Comparison of ENCODE assay signal across 23 mouse cellular contexts in the genomic region with DNA sequence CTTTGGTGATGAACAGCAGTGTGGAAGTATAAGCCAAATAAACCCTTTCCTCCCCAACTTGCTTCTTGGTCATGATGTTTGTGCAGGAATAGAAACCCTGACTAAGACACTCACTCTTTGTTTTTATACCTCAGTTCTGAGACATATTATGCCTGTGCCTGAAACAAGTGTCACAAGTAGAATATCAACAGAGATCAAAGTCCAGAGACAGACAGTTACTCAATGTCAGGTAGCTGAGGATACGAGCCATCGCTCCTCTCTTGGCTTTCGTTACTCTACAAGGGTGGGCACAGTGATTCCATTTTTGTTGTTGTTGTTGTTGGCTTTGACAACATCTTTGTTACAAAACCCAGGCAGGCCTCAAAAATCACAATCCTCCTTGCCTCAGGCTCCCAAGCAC. TPM values are rescaled to one million over a fixed set of nuclear protein-coding genes. Genes with fewer than 3 reads are reported as not detected.
DNase-seq lines count a peak whose midpoint lies in the region; ATAC-seq and TF ChIP-seq lines count a peak whose summit lies in the region.
"Had no signal": no experiment of that assay in that cellular context is flagged by ENCODE, and none has a peak within 500 bp of the region (broad histone marks: within the 10 kb centered on the region; RNA-seq: fewer than 3 reads in every experiment).

No protein-coding gene starts in this region.

- H3K79me2 ChIP-seq in liver, adult 2 months (ENCODE audit: control insufficient read depth, insufficient read depth, low read length) = peaks cover 5% of the 10 kb centered on the region; the same call in 1 of the 2 replicates

- no peak for TF ChIP-seq POLR2A in kidney, adult 2 months (IDR thresholded peaks at IDR 0.05; ENCODE audit: low read depth, low read length)
- TF ChIP-seq POLR2A in liver, adult 2 months (IDR thresholded peaks at IDR 0.05; ENCODE audit: extremely low read depth, insufficient read depth, low read length) = no peak

- no peaks in the 10 kb centered on the region for H3K36me3 ChIP-seq in kidney, adult 2 months (ENCODE audit: control insufficient read depth, insufficient read depth, low read length)
- no peaks in the 10 kb centered on the region for H3K36me3 ChIP-seq in kidney, embryonic 16.5 days (ENCODE audit: insufficient read depth, low read length)
- no peaks in the 10 kb centered on the region for H3K36me3 ChIP-seq in liver, adult 2 months (ENCODE audit: control insufficient read depth, insufficient read depth, low read length)
- H3K36me3 ChIP-seq: G1E had no signal

- WGBS in kidney, adult 2 months = 64% methylated on average over 3 of the region's 3 CpGs
- 93% methylated on average over 3 of the region's 3 CpGs for WGBS in kidney, embryonic 16.5 days
- 28% methylated on average over 3 of the region's 3 CpGs for WGBS in liver, adult 2 months

- DNase-seq in kidney, adult 2 months = peak; percentile 58
- DNase-seq in kidney, adult 9 months = peak; percentile 60
- no peak for DNase-seq in kidney, adult 18-20 months
- peak; percentile 72 for DNase-seq in liver, adult 2 months (ENCODE audit: extremely low read depth, low read depth, low spot score)
- DNase-seq in liver = no peak
- DNase-seq: adrenal gland, adult 2 months; adrenal gland, adult 8-10 months; adrenal gland, postnatal 10 days; adrenal gland, postnatal 14 days; adrenal gland, postnatal 25 days; adrenal gland, postnatal 36 days; B cell, adult 2 months; cerebellum, adult 11 months; cerebellum, adult 11-12 months; cerebellum, adult 18-20 months had no signal

- H3K4me2 ChIP-seq in kidney, embryonic 16.5 days (replicated peaks; ENCODE audit: low read depth, low read length) = no peak overlapping the region

- no peak for ATAC-seq in kidney, embryonic 16.5 days (ENCODE audit: low FRiP score, low TSS enrichment)
- ATAC-seq: activated CD4-positive, CD25-positive, alpha-beta regulatory T cell, adult 4 months; CD4-positive, CD25-positive, alpha-beta regulatory T cell, adult 4 months; Patski had no signal

- no peaks in the 10 kb centered on the region for H3K27me3 ChIP-seq in kidney, adult 2 months (replicated peaks; ENCODE audit: control insufficient read depth, insufficient read depth, low read length)
- H3K27me3 ChIP-seq in kidney, embryonic 16.5 days (ENCODE audit: insufficient read depth, low read length) = no peaks in the 10 kb centered on the region
- no peaks in the 10 kb centered on the region for H3K27me3 ChIP-seq in liver, adult 2 months (ENCODE audit: control insufficient read depth, insufficient read depth, low read length)
- H3K27me3 ChIP-seq: CH12.LX, Patski had no signal

- no peak overlapping the region for H3K4me3 ChIP-seq in kidney, adult 2 months (ENCODE audit: insufficient read depth, low read depth, low read length)
- no peak overlapping the region for H3K4me3 ChIP-seq in kidney, embryonic 16.5 days (ENCODE audit: low read length)
- no peak overlapping the region for H3K4me3 ChIP-seq in liver, adult 2 months (ENCODE audit: insufficient read depth, low read depth, low read length)

- H3K9ac ChIP-seq in kidney, embryonic 16.5 days (replicated peaks; ENCODE audit: low read length) = no peak overlapping the region
- no peak overlapping the region for H3K9ac ChIP-seq in liver, adult 2 months (ENCODE audit: low read depth, low read length)

- H3K27ac ChIP-seq in kidney, adult 2 months (ENCODE audit: insufficient read depth, low read depth, low read length) = peak overlapping the region; percentile 4; the same call in 1 of the 2 replicates
- H3K27ac ChIP-seq in kidney, embryonic 16.5 days (ENCODE audit: low read length) = no peak overlapping the region
- H3K27ac ChIP-seq in liver, adult 2 months (replicated peaks; ENCODE audit: insufficient read depth, low read depth, low read length) = peak overlapping the region; percentile 23

- TF ChIP-seq CTCF in kidney, adult 2 months (conservative IDR thresholded peaks at IDR 0.05; ENCODE audit: insufficient read depth, insufficient read length, low read depth, low read length) = no peak
- TF ChIP-seq CTCF in liver, adult 2 months (IDR thresholded peaks at IDR 0.05; ENCODE audit: low read depth, low read length) = no peak

- H3K4me1 ChIP-seq in kidney, adult 2 months (ENCODE audit: control insufficient read depth, insufficient read depth, low read length) = peaks cover 7% of the 10 kb centered on the region
- H3K4me1 ChIP-seq in kidney, embryonic 16.5 days (ENCODE audit: insufficient read depth, low read length) = peaks cover 5% of the 10 kb centered on the region
- H3K4me1 ChIP-seq in liver, adult 2 months (ENCODE audit: control insufficient read depth, insufficient read depth, low read length) = peaks cover 9% of the 10 kb centered on the region; the same call in 1 of the 2 replicates

- no peaks in the 10 kb centered on the region for H3K9me3 ChIP-seq in kidney, embryonic 16.5 days (ENCODE audit: low read length)

RNA-seq across cellular contexts. Expression of a gene that starts 2.8 kb away (rescaled TPM):
- 336 and 441 TPM in 2 replicates for polyA plus RNA-seq in kidney, adult 2 months (2012; rRNA removed)
- 2.3 and 2.8 TPM in 2 replicates for polyA plus RNA-seq in kidney, embryonic 16.5 days (2015; fragmentation: Nextera tagmentation; extraction: Ambion mirVana)
- 84.5 and 91.7 TPM in 2 replicates for total RNA-seq in liver, adult 2 months (2014; rRNA removed)
- polyA plus RNA-seq in liver, adult 2 months (2012; rRNA removed) = 160 and 175 TPM in 2 replicates
- polyA plus RNA-seq: G1E had no signal

RNA-seq across cellular contexts. Expression of a gene that starts 10.2 kb away (rescaled TPM):
- polyA plus RNA-seq in kidney, adult 2 months (2012; rRNA removed) = 6.6 and 7.5 TPM in 2 replicates
- 20.5 and 23.1 TPM in 2 replicates for polyA plus RNA-seq in kidney, embryonic 16.5 days (2015; fragmentation: Nextera tagmentation; extraction: Ambion mirVana)
- 4.7 and 5.0 TPM in 2 replicates for total RNA-seq in liver, adult 2 months (2014; rRNA removed)
- 2.9 and 4.3 TPM in 2 replicates for polyA plus RNA-seq in liver, adult 2 months (2012; rRNA removed)

RNA-seq across cellular contexts. Expression of a gene that starts 57.8 kb away (rescaled TPM):
- 0.17 and 0.29 TPM in 2 replicates for polyA plus RNA-seq in kidney, adult 2 months (2012; rRNA removed)
- polyA plus RNA-seq in kidney, embryonic 16.5 days (2015; fragmentation: Nextera tagmentation; extraction: Ambion mirVana) = 0.35 TPM in 1 of 2 replicates, not detected in the other
- total RNA-seq in liver, adult 2 months (2014; rRNA removed) = 50.9 and 134 TPM in 2 replicates
- polyA plus RNA-seq in liver, adult 2 months (2012; rRNA removed) = 1.9 and 5.3 TPM in 2 replicates
- total RNA-seq: adrenal gland, adult 18-20 months; adrenal gland, adult 8-10 months; adrenal gland, postnatal 25 days; CH12.LX; G1E; MEL had no signal
- polyA plus RNA-seq: activated CD4-positive, CD25-positive, alpha-beta regulatory T cell, adult 4 months; CD4-positive, CD25-positive, alpha-beta regulatory T cell, adult 4 months; G1E; Patski had no signal

Comparison
In these comparisons a context has a peak if more than half of its experiments do, and no peak if none do; other contexts are left out.
1. DNase-seq: peak in kidney, adult 2 months (single experiment), kidney, adult 9 months (single experiment) and liver, adult 2 months (single experiment); none in kidney, adult 18-20 months (single experiment) and liver (single experiment).
2. RNA of a gene that starts 2.8 kb away (polyA plus RNA-seq): 336 to 441 TPM in kidney, adult 2 months and 160 to 175 TPM in liver, adult 2 months; 2.3 to 2.8 TPM in kidney, embryonic 16.5 days; every median in the first group is over 10 times any median in the second.